Mouse (Mus musculus) MEL (cell line): ENCODE measurements around the gene Lin54.

Experiments
- CTCF ChIP-seq, 3 experiments: IDR thresholded peaks in 2 of 3; conservative IDR thresholded peaks in 1 of 3; 2 replicates each; pipeline ENCODE4 v1.5.1; 2011 to 2012; ENCODE audit warnings: low read length in 3 of 3, low read depth in 2 of 3, mild to moderate bottlenecking in 2 of 3, improper control_type of control experiment in 1 of 3, inconsistent platforms in 1 of 3, mixed read lengths in 1 of 3, moderate library complexity in 1 of 3; ENCODE audit not compliant: control insufficient read depth in 1 of 3, insufficient read depth in 1 of 3, poor library complexity in 1 of 3, severe bottlenecking in 1 of 3
- E2F4 ChIP-seq: IDR thresholded peaks from 2 replicates; pipeline ENCODE4 v1.6.1; 2011; ENCODE audit warnings: low read depth, low read length, improper control_type of control experiment, borderline replicate concordance
- EP300 ChIP-seq, 2 experiments: IDR thresholded peaks; 2 replicates each; pipeline ENCODE4 v1.6.1; 2011; ENCODE audit warnings: improper control_type of control experiment in 2 of 2, low read length in 2 of 2, low read depth in 1 of 2, mild to moderate bottlenecking in 1 of 2
- MAFK ChIP-seq: IDR thresholded peaks from 2 replicates; pipeline ENCODE4 v1.6.1; 2011; ENCODE audit warnings: low read depth, mild to moderate bottlenecking, low read length, improper control_type of control experiment, borderline replicate concordance
- MAX ChIP-seq: IDR thresholded peaks from 2 replicates; pipeline ENCODE4 v1.6.1; 2011; ENCODE audit warnings: low read length, improper control_type of control experiment
- POLR2A ChIP-seq, 2 experiments: IDR thresholded peaks; 2 replicates each; pipeline ENCODE4 v1.6.1; 2011 to 2012; ENCODE audit warnings: low read length in 2 of 2, mild to moderate bottlenecking in 2 of 2, control low read depth in 1 of 2, improper control_type of control experiment in 1 of 2, low read depth in 1 of 2, moderate library complexity in 1 of 2; ENCODE audit not compliant: control insufficient read depth in 1 of 2, insufficient read depth in 1 of 2, poor library complexity in 1 of 2
- RAD21 ChIP-seq: IDR thresholded peaks from 2 replicates; pipeline ENCODE4 v1.6.1; 2011; ENCODE audit warnings: mild to moderate bottlenecking, low read depth, low read length, improper control_type of control experiment
- RCOR1 ChIP-seq: IDR thresholded peaks from 2 replicates; pipeline ENCODE4 v1.6.1; 2012; ENCODE audit warnings: low read depth, mild to moderate bottlenecking, inconsistent platforms, low read length, improper control_type of control experiment
- SIN3A ChIP-seq: IDR thresholded peaks from 2 replicates; pipeline ENCODE4 v1.6.1; 2012; ENCODE audit warnings: low read length, improper control_type of control experiment, inconsistent platforms
- ZC3H11A ChIP-seq: IDR thresholded peaks from 2 replicates; pipeline ENCODE4 v1.6.1; 2012; ENCODE audit warnings: low read depth, mild to moderate bottlenecking, inconsistent platforms, low read length, improper control_type of control experiment

DNA sequence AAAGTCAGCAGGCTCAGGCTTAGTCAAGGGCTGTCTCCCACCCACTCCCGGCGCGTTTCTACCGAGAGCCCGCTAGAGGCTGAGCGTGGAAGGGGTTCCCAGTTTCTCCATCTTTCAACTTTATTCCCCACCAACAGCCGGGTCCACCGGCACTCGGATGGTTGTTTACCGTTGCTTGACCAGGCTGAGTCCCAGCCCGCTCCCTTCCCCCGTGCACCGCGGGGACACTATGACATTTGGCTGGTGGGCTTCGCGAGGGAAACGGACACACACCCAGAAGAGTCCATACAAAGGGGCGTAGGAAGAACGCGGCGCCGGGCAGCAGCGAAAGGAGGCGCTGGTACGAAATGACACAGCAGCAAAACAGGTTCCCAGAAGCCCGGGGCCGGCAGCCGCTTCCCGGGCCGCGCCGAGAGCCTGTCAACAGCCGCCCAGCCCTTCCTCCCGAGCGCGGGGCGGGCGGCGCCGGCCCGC lies 571 bp downstream of the Lin54 start:
- peak in 1 of 3 experiments; percentile 13; a peak in 1 of 6 replicates for TF ChIP-seq CTCF (IDR thresholded peaks at IDR 0.05 in 2 of 3, conservative IDR thresholded peaks at IDR 0.05 in 1 of 3; ENCODE audit: control insufficient read depth in 1 of 3, insufficient read depth in 1 of 3, low read depth in 2 of 3, low read length in 3 of 3, poor library complexity in 1 of 3, severe bottlenecking in 1 of 3)
- no peak for TF ChIP-seq E2F4
- TF ChIP-seq MAFK = no peak
- no peak for TF ChIP-seq EP300 (IDR thresholded peaks at IDR 0.05; ENCODE audit: low read depth in 1 of 2, low read length in 2 of 2)
- TF ChIP-seq POLR2A (IDR thresholded peaks at IDR 0.05; ENCODE audit: control insufficient read depth in 1 of 2, insufficient read depth in 1 of 2, low read depth in 1 of 2, low read length in 2 of 2, poor library complexity in 1 of 2) = 0 out of 4 replicates have a peak, but pooled peaks of 1 of the 2 experiments have one; percentile 13
- no peak for TF ChIP-seq MAX
- no peak for TF ChIP-seq RCOR1
- no peak for TF ChIP-seq ZC3H11A
- TF ChIP-seq RAD21 = no peak
- no peak; the same call in 1 of the 2 replicates for TF ChIP-seq SIN3A
